Mouse (Mus musculus) heart, postnatal 25 days (tissue): ENCODE results near the gene Cldn20. TPM values are rescaled to one million over a fixed set of nuclear protein-coding genes. Genes with fewer than 3 reads are reported as not detected.

Experiments
- DNase-seq: peaks from one replicate; pipeline ENCODE4 v3.0.0; 2022; ENCODE audit warnings: low spot score
- intact Hi-C: fragments of 180-260 bp; cut with DNase I; formaldehyde crosslinking; loops from one replicate; pipeline ENCODE4 v1.15.1; 2025
- total RNA-seq, 2 experiments: library from RNA; stranded (reverse); gene quantifications; 2 replicates each; pipeline ENCODE4 v1.2.3; 2021

The Cldn20 gene
- total RNA-seq, 2 experiments from 2014 or later = not detected

DNA sequence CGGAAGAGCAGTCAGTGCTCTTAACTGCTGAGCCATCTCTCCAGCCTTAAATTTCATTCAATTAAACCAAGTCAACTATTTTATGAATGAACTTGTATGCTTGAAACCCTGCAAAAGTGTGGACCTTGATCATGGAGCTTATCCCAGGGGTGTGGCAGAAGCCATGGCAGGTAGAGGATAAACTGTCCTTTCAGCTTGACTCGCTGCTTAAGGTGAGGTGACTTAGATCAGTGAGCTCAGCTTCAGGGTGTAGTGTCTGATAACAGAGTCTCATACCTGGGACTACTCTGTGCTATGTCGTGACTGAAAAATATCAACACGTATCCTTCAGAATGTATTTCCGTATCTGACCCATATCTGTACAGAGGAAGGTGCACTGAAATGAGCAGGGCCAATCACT is 12.0 kb upstream of the Cldn20 start:
- no peak for DNase-seq
- intact Hi-C loops = no loop called here

DNA sequence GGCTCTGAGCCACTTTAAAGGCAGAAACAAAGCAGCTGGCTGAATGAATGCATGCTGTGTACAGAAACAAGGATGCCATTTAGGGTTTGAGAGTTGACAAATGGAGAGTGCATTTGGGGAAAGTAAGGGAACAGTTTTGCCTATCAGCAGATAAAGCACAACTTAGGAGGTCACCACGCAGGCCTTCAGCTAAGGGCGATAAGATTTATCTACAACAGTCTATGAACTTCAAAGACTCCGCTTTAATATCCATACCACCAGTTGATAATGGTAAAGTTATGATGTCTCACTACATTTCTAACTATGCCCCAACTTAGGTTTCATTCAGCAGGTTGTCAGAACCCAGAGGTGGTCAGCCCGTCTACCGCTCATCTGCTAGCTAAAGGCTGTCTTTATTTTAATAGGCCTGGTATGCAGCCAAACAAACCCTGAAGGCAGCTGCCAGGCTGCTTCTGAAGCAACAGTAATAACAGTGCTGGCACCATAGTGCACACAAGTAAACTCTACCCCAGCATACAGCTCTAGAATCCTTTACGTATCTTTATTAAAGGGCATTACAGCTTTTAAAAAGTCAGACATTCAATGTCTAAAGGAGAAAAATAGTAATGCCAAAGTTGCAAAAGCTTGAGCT is 4.4 kb upstream of the Cldn20 start:
- DNase-seq = no peak
- intact Hi-C loops = no loop called here

GRCm38 (mm10) chr17:3529523-3529922 is 2.8 kb upstream of the Cldn20 start:
- no peak for DNase-seq
- intact Hi-C loops = no loop called here

DNA sequence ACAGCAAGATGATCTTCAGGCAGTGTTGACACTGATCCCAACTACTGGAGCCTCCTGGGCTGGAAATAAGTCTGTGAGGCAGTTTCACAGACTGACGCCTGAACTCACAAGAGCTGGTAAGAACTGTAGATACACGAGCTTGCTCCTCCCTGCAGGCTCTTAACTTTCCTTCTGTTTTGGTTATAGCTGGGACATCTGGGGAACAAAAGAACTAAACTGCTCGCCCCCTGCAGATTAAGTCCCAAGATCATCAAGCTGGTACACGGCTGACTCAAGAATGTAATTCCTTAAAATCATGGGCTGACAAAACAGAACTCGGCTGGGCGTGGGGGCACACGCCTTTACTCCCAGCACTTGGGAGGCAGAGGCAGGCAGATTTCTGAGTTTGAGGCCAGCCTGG is 1.8 kb upstream of the Cldn20 start:
- intact Hi-C loops = no loop called here
- DNase-seq = no peak

- intact Hi-C loops = no loop called here
- DNase-seq = no peak
Measured at GRCm38 (mm10) chr17:3531641-3532040, 713 bp upstream of the Cldn20 start.

GRCm38 (mm10) chr17:3533425-3533824 is 1.1 kb downstream of the Cldn20 start:
- intact Hi-C loops = no loop called here
- DNase-seq = no peak

DNA sequence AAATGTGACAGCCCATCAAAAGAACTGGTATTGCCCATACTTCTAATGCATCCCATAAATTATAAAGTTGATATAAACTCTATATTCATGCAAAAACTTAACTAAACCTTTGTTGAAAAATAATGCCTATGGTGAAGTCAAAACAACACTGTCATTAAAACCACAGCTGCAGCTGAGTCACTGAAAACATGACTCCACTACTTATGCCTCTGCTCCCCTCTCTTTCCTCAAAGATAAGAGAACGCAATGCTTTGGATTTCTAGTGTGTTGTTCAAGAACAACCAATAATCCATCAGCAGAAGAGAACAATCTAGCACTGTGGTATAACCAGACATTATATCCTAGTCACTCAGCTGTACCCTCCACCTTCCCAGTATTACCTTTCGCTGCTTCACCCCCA is 8.0 kb downstream of the Cldn20 start:
- intact Hi-C loops = no loop called here
- no peak for DNase-seq

- no peak for DNase-seq
- intact Hi-C loops = no loop called here
Measured at GRCm38 (mm10) chr17:3541033-3541432, 8.7 kb downstream of the Cldn20 start.

- intact Hi-C loops = no loop called here
- DNase-seq = no peak
Measured at GRCm38 (mm10) chr17:3547725-3548124, 15.4 kb downstream of the Cldn20 start.

- intact Hi-C loops = no loop called here
Measured at GRCm38 (mm10) chr17:3556251-3556650, 23.9 kb downstream of the Cldn20 start.

GRCm38 (mm10) chr17:3557331-3558311 is 25.3 kb downstream of the Cldn20 start, which contains the start of gene Tfb1m:
Gene Tfb1m, minus strand, starts transcription at chr17:3557781.
- DNase-seq = peak; percentile 96

More at GRCm38 (mm10) chr17:3556251-3556650, 23.9 kb downstream of the Cldn20 start:
- no peak for DNase-seq

DNA sequence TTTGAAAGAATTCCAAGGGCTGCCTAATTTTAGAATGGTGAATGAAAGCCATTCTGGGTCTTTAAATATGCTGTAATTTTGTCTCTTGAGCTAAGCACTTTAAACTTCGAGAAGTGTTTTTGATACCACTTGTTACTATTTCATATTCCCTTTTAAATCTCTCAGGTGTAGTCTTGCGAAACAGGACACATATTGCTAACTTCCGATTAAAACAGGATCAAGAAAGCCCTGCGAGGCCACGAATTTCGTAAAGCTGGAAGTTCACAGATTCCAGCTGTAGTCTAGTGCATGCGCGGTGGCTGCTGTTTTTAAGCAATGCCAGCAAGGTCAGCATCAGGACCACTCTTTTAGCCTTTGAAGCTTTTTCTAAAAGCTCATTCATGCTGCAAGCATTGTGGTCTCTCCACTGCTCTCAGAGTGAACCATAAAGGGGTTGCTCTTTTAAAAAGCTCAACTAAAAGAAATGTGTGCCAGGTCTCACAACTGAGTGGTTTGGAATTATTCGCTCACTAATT is 26.1 kb downstream of the Cldn20 start:
- intact Hi-C loops = no loop called here
- DNase-seq = no peak

More at GRCm38 (mm10) chr17:3557331-3558311, 25.3 kb downstream of the Cldn20 start, which contains the start of gene Tfb1m:
- intact Hi-C loops = no loop called here

DNA sequence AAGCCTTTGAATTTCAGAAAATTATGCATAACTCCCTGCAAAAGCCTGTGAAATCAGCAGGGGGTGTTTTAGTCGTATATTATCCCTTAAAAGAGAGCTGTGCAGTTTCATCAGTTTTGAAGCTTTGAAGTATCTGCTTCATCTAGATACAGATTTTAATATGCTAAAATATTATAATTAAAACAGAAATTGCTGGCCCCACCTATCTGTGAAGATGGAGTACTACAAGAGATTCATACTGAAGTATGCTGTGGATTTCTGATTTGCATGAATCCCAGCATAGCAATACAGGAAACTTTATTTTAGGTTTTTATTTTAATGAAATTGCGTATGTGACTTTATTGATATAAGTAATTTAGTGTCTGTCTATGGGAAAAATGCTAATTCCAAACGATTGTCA is 28.2 kb downstream of the Cldn20 start:
- no peak for DNase-seq
- intact Hi-C loops = no loop called here

- intact Hi-C loops = no loop called here
- DNase-seq = no peak
Measured at GRCm38 (mm10) chr17:3562405-3562804, 30.1 kb downstream of the Cldn20 start.

GRCm38 (mm10) chr17:3570876-3571275 is 38.5 kb downstream of the Cldn20 start:
- DNase-seq = no peak
- intact Hi-C loops = loop anchor here (2.0 to 10.0 kb wide), 3 partner anchors 220 to 1826 kb away; no protein-coding TSS in a partner anchor

Other genes with a start within 250 kb of the Cldn20 start
- 1 to 10 TPM; 2.0 to 2.3 TPM for gene Tiam2, start 206.0 kb upstream of the Cldn20 start, total RNA-seq
- gene Tfb1m, start 25.2 kb downstream of the Cldn20 start, total RNA-seq = 10 to 100 TPM in 1 of 2 experiments, 1 to 10 TPM in 1; 9.9 to 11.7 TPM
- not detected for gene Nox3, start 163.7 kb downstream of the Cldn20 start, total RNA-seq